Mouse (Mus musculus): ENCODE data around the gene Esx1. TPM values are rescaled to one million over a fixed set of nuclear protein-coding genes. Genes with fewer than 3 reads are reported as not detected.
A peak's percentile ranks its signal among the peaks of the same experiment; 100 is the strongest.

The Esx1 gene
- 0.09 TPM in 1 of 2 replicates, not detected in the other for polyA plus RNA-seq (2015; fragmentation: Nextera tagmentation; extraction: Ambion mirVana)

DNA sequence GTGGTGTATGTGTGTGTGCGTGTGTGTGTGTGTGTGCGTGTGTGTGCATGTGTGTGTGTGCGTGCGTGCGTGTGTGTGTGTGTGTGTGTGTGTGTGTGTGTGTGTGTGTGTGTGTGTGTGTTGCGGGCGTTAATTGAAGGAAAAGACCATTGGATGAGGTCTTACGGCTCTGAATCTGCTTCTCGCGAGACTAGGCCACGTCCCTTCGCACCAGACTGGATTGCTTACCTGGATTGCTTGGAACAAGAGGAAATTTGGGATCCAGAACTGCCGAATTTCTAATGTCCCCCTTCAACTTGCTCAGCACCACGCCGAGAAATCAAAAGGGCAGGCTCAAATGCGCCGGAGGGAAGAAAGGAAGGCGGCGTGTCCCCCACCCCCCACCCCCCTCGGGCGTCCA, at the start of gene Esx1:
Esx1 (minus strand) TSS at position 366 of the 400 bp plus-strand sequence.
- no peak for DNase-seq (ENCODE audit: low spot score)

DNA sequence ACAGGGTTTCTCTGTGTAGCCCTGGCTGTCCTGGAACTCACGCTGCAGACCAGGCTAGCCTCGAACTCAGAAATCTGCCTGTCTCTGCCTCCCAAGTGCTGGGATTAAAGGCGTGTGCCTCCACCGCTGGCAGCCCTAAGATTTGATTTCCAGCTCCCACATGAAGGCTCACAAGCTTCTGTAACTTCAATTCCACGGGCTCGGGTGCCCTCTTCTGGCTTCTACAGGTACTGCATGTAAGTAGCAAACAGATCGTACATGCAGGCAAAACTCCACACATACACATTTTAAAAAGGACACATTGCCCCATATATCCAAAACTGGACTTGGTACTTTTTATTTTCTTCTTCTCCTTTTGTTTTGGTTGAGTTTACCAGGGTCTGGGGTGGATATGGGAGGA, 48.1 kb upstream of the Esx1 start:
- DNase-seq (ENCODE audit: low spot score), result peak; percentile 3

DNA sequence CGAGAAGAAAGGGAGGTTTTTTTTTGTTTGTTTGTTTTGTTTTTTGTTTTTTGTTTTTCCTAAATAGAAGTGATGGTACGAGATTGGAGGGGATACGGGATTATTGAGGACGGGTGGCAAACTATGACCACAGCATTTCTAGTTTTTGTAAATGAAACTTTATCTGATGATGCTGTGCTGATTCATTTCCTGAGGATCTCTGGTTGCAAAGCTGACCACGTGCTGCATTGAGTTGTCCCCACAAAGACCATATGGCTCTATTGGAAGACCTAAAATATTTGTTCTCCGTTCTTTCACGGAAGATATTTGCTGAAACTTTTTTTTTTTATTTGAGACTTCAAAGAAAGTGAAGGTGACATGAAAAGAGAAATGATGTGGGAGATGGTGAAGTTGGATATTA, 45.8 kb upstream of the Esx1 start:
- no peak for DNase-seq (ENCODE audit: low spot score)

DNA sequence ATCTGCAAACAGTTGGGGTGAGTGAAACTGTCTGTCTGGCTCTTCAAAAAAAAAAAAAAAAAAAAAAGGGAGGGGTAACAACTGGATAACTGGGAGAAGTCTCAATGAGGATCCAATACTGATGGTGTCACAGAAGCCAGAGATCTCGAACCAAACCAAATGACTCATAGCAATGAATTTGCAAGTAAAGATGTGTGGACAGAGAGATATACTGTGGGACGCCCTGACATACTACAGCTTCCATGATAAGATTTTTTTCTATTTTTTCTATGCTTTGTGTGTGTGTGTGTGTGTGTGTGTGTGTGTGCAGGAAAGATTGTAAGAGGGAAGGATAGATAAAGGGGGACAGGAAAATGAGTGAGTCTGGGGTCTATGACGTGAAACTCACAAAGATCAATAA, 43.7 kb upstream of the Esx1 start:
- DNase-seq (ENCODE audit: low spot score), result no peak

DNA sequence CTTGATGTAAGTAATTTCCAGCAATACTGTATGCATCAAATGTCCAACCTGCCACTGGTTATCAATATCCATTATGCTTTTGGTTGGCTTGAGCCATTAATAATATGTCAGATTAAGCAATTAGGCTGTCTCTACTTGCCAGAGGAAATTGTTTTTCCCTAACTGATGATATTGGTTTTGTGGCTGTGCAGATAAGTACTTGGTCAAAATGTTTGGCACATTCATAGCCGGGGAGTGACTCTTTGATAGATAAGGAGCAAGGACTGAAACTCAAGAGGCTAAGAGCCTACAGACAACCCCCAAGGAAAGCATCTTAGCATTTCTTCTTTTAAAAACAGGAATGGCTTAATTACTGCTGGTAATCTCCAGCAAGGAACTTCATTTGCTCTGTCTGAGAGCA, 40.8 kb upstream of the Esx1 start:
- DNase-seq (ENCODE audit: low spot score), result no peak

DNA sequence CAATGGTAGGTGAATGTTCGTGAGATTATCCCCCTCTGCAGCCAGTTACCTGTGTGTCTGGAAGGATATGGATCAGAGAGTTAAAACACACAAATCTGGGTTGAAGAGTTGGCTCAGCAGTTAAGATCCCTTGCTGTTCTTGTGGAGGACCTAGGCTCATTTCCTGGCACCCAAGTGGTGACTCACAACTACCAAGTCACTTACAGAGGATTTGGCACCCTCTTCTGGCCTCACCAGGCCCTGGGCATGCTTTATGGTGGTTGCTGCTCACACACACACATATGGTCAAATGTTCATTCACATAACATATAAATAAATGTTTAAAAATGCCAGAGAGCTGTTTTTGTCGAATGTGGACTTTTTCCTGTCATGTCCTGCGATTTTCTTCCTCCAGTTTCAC, 39.1 kb upstream of the Esx1 start:
- no peak for DNase-seq (ENCODE audit: low spot score)

DNA sequence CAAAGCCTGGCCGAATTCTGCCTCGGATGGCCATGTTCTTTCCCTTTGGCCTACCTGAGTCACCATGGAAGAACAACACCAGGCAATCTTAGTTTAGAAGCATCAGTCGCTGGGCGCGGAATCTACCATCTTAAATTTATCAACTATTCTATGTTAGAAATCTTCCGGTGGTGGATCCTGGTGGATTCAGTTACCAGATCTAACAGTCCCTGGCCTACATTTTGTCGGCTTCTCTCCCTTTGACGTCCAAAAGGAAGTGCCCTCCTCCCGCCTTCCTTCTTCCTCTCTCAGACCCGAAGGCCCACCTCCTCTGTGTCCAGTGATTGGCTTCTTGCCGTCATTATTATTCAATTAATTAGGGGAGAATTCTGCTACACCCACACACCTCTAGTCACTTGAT, 27.2 kb upstream of the Esx1 start:
- no peak for DNase-seq (ENCODE audit: low spot score)

DNA sequence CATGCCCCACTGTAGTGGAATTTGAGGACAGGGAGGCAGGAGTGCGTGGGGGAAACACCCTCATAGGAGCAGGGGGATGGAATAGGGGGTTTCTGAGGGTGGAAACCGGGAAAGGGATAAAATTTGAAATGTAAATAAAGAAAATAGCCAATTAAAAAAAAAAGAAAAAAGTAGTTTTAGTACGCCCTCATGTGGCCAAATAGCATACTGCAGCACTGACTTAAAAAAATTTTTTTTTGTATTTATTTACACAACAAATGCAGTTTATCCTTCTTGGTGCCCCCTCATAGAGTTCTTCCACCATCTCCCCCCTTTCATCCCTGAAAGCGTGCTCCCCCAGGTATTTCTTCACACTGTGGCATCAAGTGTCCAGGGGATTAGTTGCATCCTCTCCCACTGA, 22.8 kb upstream of the Esx1 start:
- DNase-seq (ENCODE audit: low spot score), result no peak

DNA sequence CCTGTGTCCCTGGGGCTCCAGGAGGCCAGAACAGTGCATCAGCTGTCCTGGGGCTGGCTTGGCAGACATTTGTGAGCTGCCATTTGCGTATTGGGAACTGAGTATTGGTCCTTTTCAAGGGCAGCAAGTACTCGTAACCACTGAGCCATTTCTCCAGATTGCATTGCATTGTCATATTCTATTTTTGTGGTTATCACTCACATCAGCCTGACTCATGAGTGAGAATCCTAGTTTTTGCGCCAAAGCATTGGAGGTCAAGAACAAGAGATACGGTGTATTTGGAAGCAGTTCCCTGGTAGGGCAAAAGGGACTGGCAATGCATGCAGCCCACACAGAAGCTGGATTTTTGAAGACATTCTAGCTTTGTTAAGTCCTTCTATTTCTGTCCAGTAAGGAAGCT, 21.8 kb upstream of the Esx1 start:
- DNase-seq (ENCODE audit: low spot score), result no peak

DNA sequence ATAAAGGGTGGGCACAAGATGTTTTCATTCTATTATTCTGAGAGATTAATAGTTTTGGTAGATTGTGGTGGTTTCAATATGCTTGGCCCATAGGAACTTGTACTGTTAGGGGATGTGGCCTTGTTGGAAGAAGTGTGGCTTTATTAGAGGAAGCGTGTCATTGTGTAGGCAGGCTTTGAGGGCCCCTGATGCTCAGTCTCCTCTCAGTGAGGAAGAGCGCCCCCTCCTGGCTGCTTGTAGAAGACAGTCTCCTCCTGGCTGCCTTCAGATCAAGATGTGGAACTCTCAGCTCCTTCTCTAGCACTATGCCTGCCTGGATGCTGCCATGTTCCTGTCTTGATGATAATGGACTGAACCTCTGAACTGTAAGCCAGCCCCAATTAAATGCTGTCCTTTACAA, 20.7 kb upstream of the Esx1 start:
- DNase-seq (ENCODE audit: low spot score), result peak; percentile 7

DNA sequence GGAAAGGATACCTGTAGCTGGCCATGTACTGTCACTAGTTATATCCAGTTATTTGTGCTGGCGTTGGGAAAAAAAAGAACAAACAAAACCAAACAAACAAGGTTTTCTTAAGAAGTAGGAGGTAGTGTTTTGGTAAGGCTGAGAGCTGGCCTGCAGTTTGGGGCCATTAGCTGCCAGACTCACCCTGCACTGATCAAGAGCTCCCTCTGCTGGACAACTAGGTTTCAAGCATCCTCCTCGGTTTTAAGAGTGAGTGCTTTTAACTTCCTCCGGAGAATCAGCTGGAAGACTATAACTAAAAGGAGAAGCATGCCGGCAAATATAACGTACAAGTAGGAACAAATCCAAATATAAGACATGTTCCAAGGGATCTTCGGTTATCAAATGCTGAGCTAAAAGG, 19.8 kb upstream of the Esx1 start:
- DNase-seq (ENCODE audit: low spot score), result peak; percentile 58

DNA sequence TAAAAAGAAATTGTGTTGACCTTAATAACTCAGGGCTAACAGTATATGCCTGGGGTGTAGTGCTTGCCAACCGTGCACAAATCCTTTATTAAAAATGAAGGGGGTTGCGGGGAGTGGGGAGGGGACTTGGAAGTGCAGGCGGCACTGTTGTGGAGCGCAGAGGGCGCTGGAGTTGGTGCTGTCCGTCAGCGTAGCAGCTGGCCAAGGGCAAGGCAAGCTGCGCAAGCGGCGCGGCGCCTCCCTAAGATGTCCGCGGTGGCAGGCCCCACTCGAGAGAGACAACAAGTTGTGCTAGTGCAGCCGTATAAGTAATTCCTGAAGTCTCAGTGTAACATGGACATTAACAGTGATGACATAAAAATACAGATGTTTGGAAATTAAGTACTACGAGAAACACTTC, 5.7 kb upstream of the Esx1 start:
- DNase-seq (ENCODE audit: low spot score), result no peak

DNA sequence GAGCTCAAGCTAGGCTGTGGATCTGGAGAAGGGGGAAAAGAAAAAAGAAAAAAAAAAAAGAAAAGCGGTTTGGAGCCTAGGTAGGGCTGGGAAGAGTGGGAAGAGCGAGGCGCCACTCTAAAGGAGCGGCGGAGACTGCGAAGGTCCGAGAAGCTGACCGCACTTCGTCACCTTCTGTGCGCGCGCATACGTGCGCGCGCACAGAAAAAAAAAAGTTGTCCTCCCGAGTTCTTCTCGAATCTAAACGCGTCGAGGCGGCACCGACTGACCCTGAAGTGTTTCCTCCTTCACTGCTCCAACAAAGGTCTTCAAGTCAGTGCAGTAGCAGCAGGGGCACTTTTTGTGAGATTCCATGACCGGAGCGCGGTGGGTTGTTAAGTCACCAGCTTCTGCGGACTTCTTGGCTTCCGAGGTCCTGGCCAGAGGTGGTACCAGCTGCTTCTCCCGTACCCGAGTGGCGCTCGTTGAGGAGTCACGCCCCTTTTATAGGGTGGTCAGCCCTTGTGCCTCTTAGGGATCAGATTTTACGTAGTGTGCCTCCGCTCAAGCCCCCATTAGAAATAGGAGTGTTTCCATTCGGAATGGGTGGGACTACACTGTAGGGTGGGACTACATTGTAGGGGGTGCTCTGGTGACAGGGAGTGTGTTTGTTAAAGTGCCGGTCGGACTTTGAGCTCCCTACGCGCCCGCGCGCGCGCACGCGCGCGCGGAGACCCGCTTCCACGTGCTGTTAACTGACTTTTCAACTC, 2.0 kb downstream of the Esx1 start:
- DNase-seq (ENCODE audit: low spot score), result no peak

DNA sequence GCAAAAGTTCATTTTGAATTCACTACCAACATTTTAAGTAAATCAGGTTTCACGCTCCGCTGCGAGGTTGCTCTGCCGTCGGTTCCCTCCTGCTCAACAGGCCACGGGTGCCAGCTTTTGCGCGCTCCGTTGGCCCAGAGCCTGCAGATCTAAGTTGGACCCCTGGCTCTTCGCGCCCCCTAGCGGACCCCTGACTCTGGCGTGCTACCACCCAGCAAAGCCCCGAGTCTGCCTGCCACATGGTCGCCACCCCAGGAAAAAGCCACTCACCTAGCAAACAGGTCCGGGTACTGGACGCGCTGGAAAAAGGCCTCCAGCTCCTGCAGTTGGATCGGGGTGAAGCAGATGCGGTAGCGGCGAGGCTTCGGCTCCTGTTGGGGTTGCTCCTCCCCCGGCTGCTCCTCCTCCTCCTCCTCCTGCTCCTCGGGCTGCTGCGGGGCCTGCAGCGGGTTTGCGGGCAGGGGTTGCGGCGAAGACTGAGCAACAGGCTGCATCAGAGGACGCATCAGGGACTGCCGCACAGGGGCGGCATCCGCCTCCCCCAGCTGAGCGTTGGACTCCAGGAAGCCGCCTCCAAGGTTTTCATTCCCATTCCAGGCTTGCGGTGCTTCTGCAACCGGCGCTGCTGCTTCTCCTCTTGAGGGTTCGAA, 3.7 kb downstream of the Esx1 start:
- peak; percentile 69 for DNase-seq (ENCODE audit: low spot score)

DNA sequence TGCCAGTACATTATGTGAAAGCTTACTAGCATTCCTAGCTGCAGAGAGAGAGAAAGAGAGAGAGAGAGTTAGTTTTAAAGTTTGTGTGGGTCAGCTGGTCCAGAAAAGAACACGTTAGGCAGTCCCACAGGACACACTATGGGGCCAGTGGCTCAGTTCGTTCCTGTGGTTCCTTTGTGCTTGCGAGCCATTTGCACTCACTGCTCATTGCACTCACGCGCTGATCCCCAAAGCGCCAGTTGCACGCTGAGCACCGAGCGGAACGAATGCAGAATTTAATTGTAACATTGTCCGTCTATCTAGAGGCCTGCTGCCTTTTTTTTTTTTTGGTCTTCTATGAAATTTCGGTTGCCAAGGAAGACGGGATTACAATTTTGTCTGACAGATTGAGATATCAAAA, 15.4 kb downstream of the Esx1 start:
- DNase-seq (ENCODE audit: low spot score), result no peak

DNA sequence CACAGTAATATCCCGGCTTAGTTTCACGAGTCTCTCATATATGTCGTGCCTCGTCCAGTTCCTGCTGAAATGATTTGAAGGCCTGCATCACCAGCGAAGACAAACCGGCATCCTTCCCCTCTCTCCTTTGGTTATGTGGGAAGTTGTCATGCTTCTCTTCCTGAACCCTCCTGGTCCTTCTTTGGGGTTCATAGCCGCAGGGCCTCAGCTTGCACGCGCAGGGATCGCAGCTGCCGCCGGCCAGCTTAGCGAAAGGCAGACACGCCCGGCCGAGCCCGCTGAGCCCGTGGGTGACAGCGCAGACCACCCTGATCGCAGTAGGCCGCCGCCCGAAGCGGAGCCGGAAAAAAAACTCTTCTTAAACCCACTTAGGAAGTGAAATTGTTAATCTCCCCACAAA, 17.4 kb downstream of the Esx1 start:
- DNase-seq (ENCODE audit: low spot score), result no peak

Other genes starting within 250 kb of the Esx1 start
- gene H2bfm, start 194.8 kb downstream of the Esx1 start, polyA plus RNA-seq (2015; fragmentation: Nextera tagmentation; extraction: Ambion mirVana), result not detected in 2 replicates
- gene Tmsb15b2, start 146.6 kb downstream of the Esx1 start, polyA plus RNA-seq (2015; fragmentation: Nextera tagmentation; extraction: Ambion mirVana), result 61.3 and 62.1 TPM in 2 replicates
- 4.0 and 9.2 TPM in 2 replicates for gene Tmsb15l, start 145.2 kb downstream of the Esx1 start, polyA plus RNA-seq (2015; fragmentation: Nextera tagmentation; extraction: Ambion mirVana)
- 47.4 and 55.3 TPM in 2 replicates for gene Tmsb15b1, start 145.2 kb downstream of the Esx1 start, polyA plus RNA-seq (2015; fragmentation: Nextera tagmentation; extraction: Ambion mirVana)
- 2.7 and 3.5 TPM in 2 replicates for gene Zcchc18, start 128.9 kb downstream of the Esx1 start, polyA plus RNA-seq (2015; fragmentation: Nextera tagmentation; extraction: Ambion mirVana)
- gene Slc25a53, start 83.8 kb downstream of the Esx1 start, polyA plus RNA-seq (2015; fragmentation: Nextera tagmentation; extraction: Ambion mirVana), result 12.1 and 12.3 TPM in 2 replicates
- 3.7 and 4.0 TPM in 2 replicates for gene Fam199x, start 72.5 kb downstream of the Esx1 start, polyA plus RNA-seq (2015; fragmentation: Nextera tagmentation; extraction: Ambion mirVana)